In genomic region chr7:105476683-105477432, GRCm38 (mm10) we compare ENCODE assay signal across 20 mouse cellular contexts. TPM values are rescaled to one million over a fixed set of nuclear protein-coding genes. Genes with fewer than 3 reads are reported as not detected.
DNase-seq lines count a peak whose midpoint lies in the region; ATAC-seq and TF ChIP-seq lines count a peak whose summit lies in the region.
"Had no signal": no experiment of that assay in that cellular context is flagged by ENCODE, and none has a peak within 500 bp of the region (broad histone marks: within the 10 kb centered on the region; RNA-seq: fewer than 3 reads in every experiment).

No protein-coding gene starts in this region.

- H3K4me3 ChIP-seq in heart, adult 2 months, result no peak overlapping the region
- no peak overlapping the region for H3K4me3 ChIP-seq in CH12.LX (replicated peaks in 1 of 3; ENCODE audit: low read depth in 2 of 3, low read length in 2 of 3, poor library complexity in 1 of 3)
- no peak overlapping the region for H3K4me3 ChIP-seq in brown adipose tissue, adult 24 weeks (ENCODE audit: insufficient read depth, low read depth, low read length)
- no peak overlapping the region for H3K4me3 ChIP-seq in hindbrain, embryonic 14.5 days (replicated peaks; ENCODE audit: low read length)
- H3K4me3 ChIP-seq: embryonic facial prominence, embryonic 10.5 days; forebrain, embryonic 13.5 days; heart, embryonic 15.5 days had no signal

- no peak for TF ChIP-seq RAD21 in CH12.LX (IDR thresholded peaks at IDR 0.05; ENCODE audit: low read depth, low read length)

- dilution Hi-C loops in CH12.LX (cut with MboI; ENCODE audit: extremely low pct_ligation_motif_present, extremely low pct_unique_long_range_greater_than_20kb, low sequenced_read_pairs), result no loop called here

- no peaks in the 10 kb centered on the region for H3K79me2 ChIP-seq in heart, adult 2 months (replicated peaks; ENCODE audit: control insufficient read depth, insufficient read depth, low read length)
- H3K79me2 ChIP-seq in CH12.LX (replicated peaks; ENCODE audit: control insufficient read depth, extremely low read depth, insufficient read depth, poor library complexity, severe bottlenecking), result no peaks in the 10 kb centered on the region

- H3K27me3 ChIP-seq in heart, adult 2 months (ENCODE audit: control insufficient read depth, insufficient read depth, low read length), result no peaks in the 10 kb centered on the region
- H3K27me3 ChIP-seq in CH12.LX (replicated peaks), result no peaks in the 10 kb centered on the region
- H3K27me3 ChIP-seq in hindbrain, embryonic 14.5 days (ENCODE audit: control insufficient read depth, insufficient read depth, low read length), result no peaks in the 10 kb centered on the region
- H3K27me3 ChIP-seq: heart, embryonic 15.5 days; Patski had no signal

- intact Hi-C loops in heart, adult 2 months (cut with DNase I), result loop anchor here (1.0 to 10.0 kb wide), 3 partner anchors 165 to 338 kb away; partner anchors contain the start of genes Arfip2, Gm45799, Mrpl17 and Timm10b

- TF ChIP-seq POLR2A in heart, adult 2 months (IDR thresholded peaks at IDR 0.05; ENCODE audit: insufficient read depth, low read depth, low read length), result no peak
- no peak for TF ChIP-seq POLR2A in CH12.LX (IDR thresholded peaks at IDR 0.05; ENCODE audit: low read depth, low read length)

- peaks cover 16% of the 10 kb centered on the region for H3K4me1 ChIP-seq in heart, adult 2 months (ENCODE audit: control insufficient read depth, insufficient read depth, low read length)
- peaks cover 0 to 11% of the 10 kb centered on the region in 2 experiments; a peak in 2 of 4 replicates for H3K4me1 ChIP-seq in CH12.LX (ENCODE audit: control insufficient read depth in 1 of 2, insufficient read depth in 2 of 2)
- H3K4me1 ChIP-seq in brown adipose tissue, adult 24 weeks (ENCODE audit: control insufficient read depth, insufficient read depth, insufficient read length, low read length), result peaks cover 10% of the 10 kb centered on the region
- H3K4me1 ChIP-seq in hindbrain, embryonic 14.5 days (replicated peaks; ENCODE audit: control insufficient read depth, insufficient read depth, low read length), result peaks cover 8% of the 10 kb centered on the region; the same call in 1 of the 2 replicates

- H3K27ac ChIP-seq in heart, adult 2 months, result peak overlapping the region; percentile 36
- no peak overlapping the region for H3K27ac ChIP-seq in CH12.LX (ENCODE audit: insufficient read depth, low read depth)
- 0 out of 2 replicates have a peak overlapping the region, but pooled peaks have one; percentile 39 for H3K27ac ChIP-seq in brown adipose tissue, adult 24 weeks (replicated peaks; ENCODE audit: low read depth, low read length)
- no peak overlapping the region for H3K27ac ChIP-seq in hindbrain, embryonic 14.5 days
- H3K27ac ChIP-seq: embryonic facial prominence, embryonic 10.5 days; forebrain, embryonic 13.5 days had no signal

- 67% methylated on average over 10 of the region's 10 CpGs for WGBS in heart, adult 2 months
- WGBS in hindbrain, embryonic 14.5 days, result 75% methylated on average over 10 of the region's 10 CpGs

- H3K9ac ChIP-seq in heart, adult 2 months (ENCODE audit: low read depth, low read length), result no peak overlapping the region
- no peak overlapping the region for H3K9ac ChIP-seq in CH12.LX (ENCODE audit: insufficient read depth, low read depth)
- H3K9ac ChIP-seq in hindbrain, embryonic 14.5 days, result no peak overlapping the region
- H3K9ac ChIP-seq: forebrain, embryonic 13.5 days; forebrain, postnatal 0 days; heart, embryonic 15.5 days had no signal

- no peak overlapping the region for H3K4me2 ChIP-seq in CH12.LX (ENCODE audit: insufficient read depth, low read depth, poor library complexity, severe bottlenecking)
- H3K4me2 ChIP-seq in hindbrain, embryonic 14.5 days (replicated peaks), result no peak overlapping the region
- H3K4me2 ChIP-seq: forebrain, embryonic 13.5 days; heart, embryonic 15.5 days had no signal

- no peak for TF ChIP-seq CTCF in heart, adult 2 months (IDR thresholded peaks at IDR 0.05)
- TF ChIP-seq CTCF in CH12.LX (conservative IDR thresholded peaks at IDR 0.05 in 1 of 2, IDR thresholded peaks at IDR 0.05 in 1 of 2; ENCODE audit: low read depth in 2 of 2, low read length in 2 of 2), result no peak

- no peak for DNase-seq in heart, adult 2 months
- no peak for DNase-seq in heart, adult 8-10 months (ENCODE audit: low spot score)
- DNase-seq in 416B (ENCODE audit: low read depth), result peak; percentile 17
- no peak for DNase-seq in CH12.LX (ENCODE audit: extremely low read depth)
- DNase-seq in hindbrain, embryonic 14.5 days (ENCODE audit: low spot score), result no peak
- no peak for DNase-seq in testis, postnatal 10 days (ENCODE audit: low spot score)
- DNase-seq: B cell, adult 2 months; gastrocnemius, postnatal 36 days had no signal

- no peaks in the 10 kb centered on the region for H3K9me3 ChIP-seq in CH12.LX (replicated peaks; ENCODE audit: low read length)
- H3K9me3 ChIP-seq in hindbrain, embryonic 14.5 days (ENCODE audit: control insufficient read depth, low read length), result no peaks in the 10 kb centered on the region
- H3K9me3 ChIP-seq: embryonic facial prominence, embryonic 10.5 days; forebrain, embryonic 13.5 days; heart, embryonic 15.5 days had no signal

- peaks cover 9% of the 10 kb centered on the region for H3K36me3 ChIP-seq in heart, adult 2 months (ENCODE audit: control insufficient read depth, insufficient read depth, low read length)
- H3K36me3 ChIP-seq in CH12.LX (replicated peaks in 1 of 2; ENCODE audit: control insufficient read depth in 1 of 2, insufficient read depth in 1 of 2, low read length in 1 of 2), result no peaks in the 10 kb centered on the region
- H3K36me3 ChIP-seq in hindbrain, embryonic 14.5 days (replicated peaks; ENCODE audit: control insufficient read depth, insufficient read depth), result no peaks in the 10 kb centered on the region
- H3K36me3 ChIP-seq: embryonic facial prominence, embryonic 10.5 days; heart, embryonic 15.5 days had no signal

- ATAC-seq in hindbrain, embryonic 14.5 days (ENCODE audit: low FRiP score), result no peak
- ATAC-seq: activated CD4-positive, CD25-positive, alpha-beta regulatory T cell, adult 4 months; CD4-positive, CD25-positive, alpha-beta regulatory T cell, adult 4 months; forebrain, embryonic 13.5 days; hindbrain, embryonic 16.5 days; inflammation-experienced regulatory T-cells, adult 6 months had no signal

- no peak for TF ChIP-seq EP300 in heart, adult 2 months (IDR thresholded peaks at IDR 0.05; ENCODE audit: insufficient read depth, low read depth, low read length)
- TF ChIP-seq EP300 in CH12.LX (IDR thresholded peaks at IDR 0.05; ENCODE audit: low read length), result no peak

- in situ Hi-C loops in CH12.LX (cut with MboI; ENCODE audit: low pct_ligation_motif_present, low pct_unique_long_range_greater_than_20kb, low sequenced_read_pairs), result loop anchor here (10.0 kb wide), 1 partner anchor 48 kb away; no protein-coding TSS in a partner anchor

TF ChIP-seq in CH12.LX, 34 proteins besides CTCF, POLR2A, EP300 and RAD21:
- peak; percentile 63; the same call in 1 of the 2 replicates for TF ChIP-seq MAFK (IDR thresholded peaks at IDR 0.05; ENCODE audit: insufficient replicate concordance, low read length)
- TF ChIP-seq CHD1 (IDR thresholded peaks at IDR 0.05; ENCODE audit: low read depth, low read length), result no peak
- TF ChIP-seq UBTF (IDR thresholded peaks at IDR 0.05; ENCODE audit: low read depth, low read length), result no peak

RNA-seq across cellular contexts. Expression of gene Cavin3, which starts 5.2 kb away (rescaled TPM):
- total RNA-seq in heart, adult 2 months (2021), result 10 to 100 TPM; 17.5 to 24.0 TPM
- polyA plus RNA-seq in heart, adult 2 months (2012; rRNA removed), result 18.0 and 21.0 TPM in 2 replicates
- total RNA-seq in heart, adult 8-10 months (2022), result 10 to 100 TPM; 15.1 to 19.7 (median 17.4) TPM
- total RNA-seq in CH12.LX (2012; rRNA removed) (not detected in 2 replicates), CH12.LX (2014; rRNA removed) (not detected in 2 replicates)
- polyA plus RNA-seq in CH12.LX (2012; ENCODE audit: insufficient read length, low read depth), result not detected in 2 replicates
- polyA plus RNA-seq in brown adipose tissue, adult 24 weeks (2012; ENCODE audit: insufficient read depth, insufficient read length, missing spikeins), result 26.8 and 32.1 TPM in 2 replicates
- polyA plus RNA-seq in hindbrain, embryonic 14.5 days (2014; fragmentation: Nextera tagmentation; extraction: Ambion mirVana), result 32.6 and 36.0 TPM in 2 replicates
- polyA plus RNA-seq: activated CD4-positive, CD25-positive, alpha-beta regulatory T cell, adult 4 months; inflammation-experienced regulatory T-cells, adult 6 months had no signal

RNA-seq across cellular contexts. Expression of gene Cckbr, which starts 51.3 kb away (rescaled TPM):
- not detected for total RNA-seq in heart, adult 2 months (2021)
- not detected in 2 replicates for polyA plus RNA-seq in heart, adult 2 months (2012; rRNA removed)
- not detected for total RNA-seq in heart, adult 8-10 months (2022)
- total RNA-seq in CH12.LX (2012; rRNA removed) (not detected in 2 replicates), CH12.LX (2014; rRNA removed) (not detected in 2 replicates)
- polyA plus RNA-seq in CH12.LX (2012; ENCODE audit: insufficient read length, low read depth), result not detected in 2 replicates
- polyA plus RNA-seq in brown adipose tissue, adult 24 weeks (2012; ENCODE audit: insufficient read depth, insufficient read length, missing spikeins), result not detected in 2 replicates
- polyA plus RNA-seq in hindbrain, embryonic 14.5 days (2014; fragmentation: Nextera tagmentation; extraction: Ambion mirVana), result 3.8 and 4.0 TPM in 2 replicates
- total RNA-seq: gastrocnemius, adult 18-20 months; gastrocnemius, postnatal 36 days; heart, postnatal 36 days had no signal
- polyA plus RNA-seq: activated CD4-positive, CD25-positive, alpha-beta regulatory T cell, adult 4 months; CD4-positive, CD25-positive, alpha-beta regulatory T cell, adult 4 months; heart, embryonic 15.5 days; inflammation-experienced regulatory T-cells, adult 6 months; Patski had no signal

Comparison
In these comparisons a context has a peak if more than half of its experiments do, and no peak if none do; other contexts are left out.
1. H3K27ac ChIP-seq: peak in heart, adult 2 months (single experiment) and brown adipose tissue, adult 24 weeks (single experiment); none in CH12.LX (single experiment) and hindbrain, embryonic 14.5 days (single experiment).
2. RNA of gene Cavin3, which starts 5.2 kb away (polyA plus RNA-seq): 32.6 to 36.0 TPM in hindbrain, embryonic 14.5 days, 26.8 to 32.1 TPM in brown adipose tissue, adult 24 weeks and 18.0 to 21.0 TPM in heart, adult 2 months; not detected in CH12.LX; every median in the first group is over 10 times any median in the second.